ENCODE assay signal across 19 mouse cellular contexts in the genomic region with DNA sequence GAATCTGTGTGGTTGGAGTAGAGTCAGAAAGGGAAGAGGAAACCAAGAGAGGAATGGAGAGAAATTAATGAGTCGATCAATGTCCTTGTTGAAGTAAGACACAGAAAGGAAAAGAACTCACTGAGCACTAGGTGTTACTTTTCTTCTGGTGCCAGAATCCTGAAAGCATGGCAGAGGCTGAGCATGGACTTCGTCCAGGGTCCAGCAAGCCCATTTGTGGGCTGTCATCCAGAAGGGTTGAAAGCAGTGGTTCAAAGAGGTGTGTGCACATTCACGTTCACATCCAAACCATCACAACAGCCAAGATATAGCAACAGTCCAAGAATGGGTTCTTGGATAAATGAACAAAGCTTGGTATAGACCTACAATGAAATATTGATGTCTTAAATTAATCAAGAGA.
"Had no signal": no experiment of that assay in that cellular context is flagged by ENCODE, and none has a peak within 500 bp of the region (broad histone marks: within the 10 kb centered on the region; RNA-seq: fewer than 3 reads in every experiment).

No protein-coding gene starts in this region.

- H3K9ac ChIP-seq: intestine, embryonic 15.5 days; limb, embryonic 13.5 days; liver, embryonic 14.5 days; liver, postnatal 0 days; lung, embryonic 14.5 days; midbrain, embryonic 12.5 days; midbrain, embryonic 15.5 days; neural tube, embryonic 12.5 days; neural tube, embryonic 15.5 days had no signal

- H3K9me3 ChIP-seq: intestine, embryonic 15.5 days; limb, embryonic 10.5 days; limb, embryonic 13.5 days; midbrain, embryonic 12.5 days; midbrain, embryonic 15.5 days; neural tube, embryonic 12.5 days; neural tube, embryonic 15.5 days had no signal

- H3K4me2 ChIP-seq: intestine, embryonic 15.5 days; limb, embryonic 13.5 days; lung, embryonic 14.5 days; midbrain, embryonic 12.5 days; midbrain, embryonic 15.5 days; neural tube, embryonic 12.5 days; neural tube, embryonic 15.5 days had no signal

- H3K27me3 ChIP-seq: intestine, embryonic 15.5 days; limb, embryonic 13.5 days; midbrain, embryonic 12.5 days; midbrain, embryonic 15.5 days; neural tube, embryonic 12.5 days; neural tube, embryonic 15.5 days had no signal

- DNase-seq: kidney, adult 18-20 months; kidney, postnatal 25 days; liver; liver, postnatal 0 days; lung, embryonic 14.5 days; retina, postnatal 1 day; right cerebral cortex, postnatal 25 days; thymus, adult 18-20 months; thymus, postnatal 36 days had no signal

- H3K36me3 ChIP-seq: intestine, embryonic 15.5 days; limb, embryonic 10.5 days; limb, embryonic 13.5 days; midbrain, embryonic 12.5 days; midbrain, embryonic 15.5 days; neural tube, embryonic 12.5 days; neural tube, embryonic 15.5 days had no signal

- H3K4me3 ChIP-seq: intestine, embryonic 15.5 days; limb, embryonic 10.5 days; limb, embryonic 13.5 days; midbrain, embryonic 12.5 days; midbrain, embryonic 15.5 days; neural tube, embryonic 12.5 days; neural tube, embryonic 15.5 days had no signal

- H3K27ac ChIP-seq: intestine, embryonic 15.5 days; limb, embryonic 10.5 days; limb, embryonic 13.5 days; liver, embryonic 14.5 days; macrophage; midbrain, embryonic 12.5 days; midbrain, embryonic 15.5 days; neural tube, embryonic 12.5 days; neural tube, embryonic 15.5 days had no signal

- H3K4me1 ChIP-seq: intestine, embryonic 15.5 days; limb, embryonic 13.5 days; midbrain, embryonic 12.5 days; midbrain, embryonic 15.5 days; neural tube, embryonic 12.5 days; neural tube, embryonic 15.5 days had no signal

- ATAC-seq: intestine, embryonic 15.5 days; liver, postnatal 0 days; lung, postnatal 0 days; midbrain, embryonic 15.5 days had no signal
